Mouse (Mus musculus) lung, postnatal 25 days (tissue): Measurements from ENCODE around the gene Nedd8.

Experiments
- DNase-seq: peaks from one replicate; pipeline ENCODE4 v3.0.0; 2022; ENCODE audit warnings: low spot score

Nedd8 gene

GRCm38 (mm10) chr14:55614565-55615178 lies 57.3 kb downstream of the Nedd8 start:
- DNase-seq, result no peak

GRCm38 (mm10) chr14:55613346-55613745 lies 58.6 kb downstream of the Nedd8 start:
- no peak for DNase-seq
